Mouse (Mus musculus): ENCODE results near the gene B3galt2. TPM values are rescaled to one million over a fixed set of nuclear protein-coding genes. Genes with fewer than 3 reads are reported as not detected.
A peak's percentile ranks its signal among the peaks of the same experiment; 100 is the strongest.
"Not testable (repeated sequence)": the region's sequence is repeated elsewhere in the genome, so short reads cannot be mapped to it uniquely, and the experiment has no call there.

B3galt2 gene
- polyA plus RNA-seq, 1 experiment from 2014 or later, result 0.89 TPM

GRCm38 (mm10) chr1:143645386-143645785, 4.9 kb downstream of the B3galt2 start:
- H3K4me3 ChIP-seq (replicated peaks), result no peak overlapping the region
- peaks cover 8% of the 10 kb centered on the region; the same call in 1 of the 2 replicates for H3K4me1 ChIP-seq
- H3K27ac ChIP-seq (replicated peaks), result no peak overlapping the region
- no peaks in the 10 kb centered on the region for H3K27me3 ChIP-seq
- 55% methylated on average over 4 of the region's 4 CpGs for WGBS
- no peaks in the 10 kb centered on the region for H3K9me3 ChIP-seq (replicated peaks)
- ATAC-seq (ENCODE audit: insufficient number of reproducible peaks, low FRiP score, low TSS enrichment, low read depth), result no peak
- H3K9ac ChIP-seq, result no peak overlapping the region
- H3K36me3 ChIP-seq, result peaks cover 5% of the 10 kb centered on the region; the same call in 1 of the 2 replicates
- no peak overlapping the region for H3K4me2 ChIP-seq (replicated peaks)

- Histone ChIP-seq H3K4me2 (replicated peaks) (no peak overlapping the region), H3K9ac (no peak overlapping the region), H3K36me3 (peaks cover 5% of the 10 kb centered on the region; the same call in 1 of the 2 replicates), H3K9me3 (replicated peaks) (no peaks in the 10 kb centered on the region), H3K4me3 (replicated peaks) (no peak overlapping the region), H3K27me3 (no peaks in the 10 kb centered on the region), H3K27ac (replicated peaks) (no peak overlapping the region), H3K4me1 (no peaks in the 10 kb centered on the region; the same call in 1 of the 2 replicates)
- no peak for ATAC-seq (ENCODE audit: insufficient number of reproducible peaks, low FRiP score, low TSS enrichment, low read depth)
- 78% methylated on average over 4 of the region's 4 CpGs for WGBS
Measured at GRCm38 (mm10) chr1:143646219-143646618, 5.8 kb downstream of the B3galt2 start.

DNA sequence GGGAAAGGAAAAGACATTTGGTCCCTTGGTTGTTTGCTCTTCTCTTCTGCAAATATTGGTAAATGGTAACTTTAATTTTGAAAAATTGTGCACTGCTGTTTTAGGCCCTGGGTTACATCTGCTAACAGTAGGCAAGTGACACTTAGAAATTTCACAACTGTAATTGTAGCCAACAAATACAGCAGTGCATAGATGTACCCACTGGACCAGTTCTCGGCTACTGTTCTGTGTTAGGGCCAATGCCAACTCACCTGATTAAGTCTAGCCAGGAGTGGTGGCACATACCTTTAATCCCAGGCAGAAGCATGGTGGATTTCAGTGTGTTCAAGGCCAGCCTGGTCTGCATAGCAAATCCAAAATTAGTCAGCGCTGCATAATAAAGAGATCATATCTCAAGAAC, 9.9 kb downstream of the B3galt2 start:
- peaks cover 5% of the 10 kb centered on the region; the same call in 1 of the 2 replicates for H3K36me3 ChIP-seq
- WGBS, result 93% methylated on average over 2 of the region's 2 CpGs
- H3K4me3 ChIP-seq (replicated peaks), result no peak overlapping the region
- no peaks in the 10 kb centered on the region for H3K4me1 ChIP-seq
- ATAC-seq (ENCODE audit: insufficient number of reproducible peaks, low FRiP score, low TSS enrichment, low read depth), result no peak
- no peaks in the 10 kb centered on the region for H3K27me3 ChIP-seq
- no peak overlapping the region for H3K27ac ChIP-seq (replicated peaks)
- H3K9ac ChIP-seq, result no peak overlapping the region
- no peaks in the 10 kb centered on the region for H3K9me3 ChIP-seq (replicated peaks)
- H3K4me2 ChIP-seq (replicated peaks), result no peak overlapping the region

DNA sequence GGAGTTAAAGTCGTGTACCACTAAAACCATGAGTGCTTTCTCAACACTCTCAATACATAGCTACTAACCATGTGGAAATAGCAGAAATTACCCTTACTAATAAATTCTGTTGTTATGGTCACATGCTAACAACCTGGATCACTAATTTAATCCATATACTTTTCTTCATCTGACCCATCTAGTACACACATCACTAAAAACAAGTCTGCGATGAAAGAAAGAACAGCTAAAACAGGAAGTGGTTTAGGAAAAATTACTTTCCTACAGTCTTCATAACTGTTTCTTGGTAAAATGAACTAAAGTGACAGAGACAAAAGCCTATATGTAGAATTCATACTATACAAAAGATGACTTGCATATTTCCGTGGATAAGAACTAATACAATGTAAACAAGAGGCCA, 13.2 kb downstream of the B3galt2 start:
- WGBS, result 89% methylated on average over 3 of the region's 3 CpGs
- H3K27me3 ChIP-seq, result no peaks in the 10 kb centered on the region

DNA sequence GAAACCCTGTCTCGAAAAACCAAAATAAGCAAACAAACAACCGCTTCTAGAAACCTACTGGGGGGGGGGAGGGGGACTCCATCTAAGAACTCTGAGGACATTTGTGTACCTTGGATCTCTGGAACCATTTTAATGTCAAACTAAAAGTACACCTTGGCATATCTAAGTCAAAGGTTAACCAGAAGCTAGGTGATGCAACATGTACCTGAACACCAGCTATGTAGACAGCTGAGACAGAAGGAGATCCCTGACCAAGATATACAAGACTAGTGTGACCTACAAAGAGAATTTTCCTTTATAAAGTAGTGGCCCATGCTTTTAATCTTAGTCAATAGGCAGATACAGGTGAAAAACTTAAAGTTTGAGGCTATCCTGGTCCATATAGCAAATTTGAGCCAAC, 22.7 kb downstream of the B3galt2 start:
- no peaks in the 10 kb centered on the region for H3K9me3 ChIP-seq (replicated peaks)
- no peaks in the 10 kb centered on the region for H3K4me1 ChIP-seq
- WGBS, result 89% methylated on average over 2 of the region's 2 CpGs
- ATAC-seq (ENCODE audit: insufficient number of reproducible peaks, low FRiP score, low TSS enrichment, low read depth), result no peak
- H3K27me3 ChIP-seq, result no peaks in the 10 kb centered on the region
- H3K9ac ChIP-seq, result no peak overlapping the region
- no peak overlapping the region for H3K4me2 ChIP-seq (replicated peaks)
- H3K4me3 ChIP-seq (replicated peaks), result no peak overlapping the region
- H3K27ac ChIP-seq (replicated peaks), result no peak overlapping the region
- H3K36me3 ChIP-seq, result peaks cover 9% of the 10 kb centered on the region; the same call in 1 of the 2 replicates

More for the DNA sequence above, 13.2 kb downstream of the B3galt2 start:
- no peak overlapping the region for H3K9ac ChIP-seq
- no peak overlapping the region for H3K4me3 ChIP-seq (replicated peaks)
- no peak for ATAC-seq (ENCODE audit: insufficient number of reproducible peaks, low FRiP score, low TSS enrichment, low read depth)
- H3K9me3 ChIP-seq (replicated peaks), result no peaks in the 10 kb centered on the region
- no peak overlapping the region for H3K27ac ChIP-seq (replicated peaks)
- H3K4me1 ChIP-seq, result no peaks in the 10 kb centered on the region
- H3K4me2 ChIP-seq (replicated peaks), result no peak overlapping the region
- H3K36me3 ChIP-seq, result no peaks in the 10 kb centered on the region

- WGBS, result 88% methylated on average over 4 of the region's 4 CpGs
- H3K9me3 ChIP-seq (replicated peaks); ATAC-seq (ENCODE audit: insufficient number of reproducible peaks, low FRiP score, low TSS enrichment, low read depth); H3K4me1 ChIP-seq; H3K27me3 ChIP-seq; H3K4me3 ChIP-seq (replicated peaks); H3K9ac ChIP-seq; H3K4me2 ChIP-seq (replicated peaks); H3K27ac ChIP-seq (replicated peaks): not testable (repeated sequence)
- H3K36me3 ChIP-seq, result peaks cover 11% of the 10 kb centered on the region; the same call in 1 of the 2 replicates
Measured at GRCm38 (mm10) chr1:143664786-143665185, 24.3 kb downstream of the B3galt2 start.

DNA sequence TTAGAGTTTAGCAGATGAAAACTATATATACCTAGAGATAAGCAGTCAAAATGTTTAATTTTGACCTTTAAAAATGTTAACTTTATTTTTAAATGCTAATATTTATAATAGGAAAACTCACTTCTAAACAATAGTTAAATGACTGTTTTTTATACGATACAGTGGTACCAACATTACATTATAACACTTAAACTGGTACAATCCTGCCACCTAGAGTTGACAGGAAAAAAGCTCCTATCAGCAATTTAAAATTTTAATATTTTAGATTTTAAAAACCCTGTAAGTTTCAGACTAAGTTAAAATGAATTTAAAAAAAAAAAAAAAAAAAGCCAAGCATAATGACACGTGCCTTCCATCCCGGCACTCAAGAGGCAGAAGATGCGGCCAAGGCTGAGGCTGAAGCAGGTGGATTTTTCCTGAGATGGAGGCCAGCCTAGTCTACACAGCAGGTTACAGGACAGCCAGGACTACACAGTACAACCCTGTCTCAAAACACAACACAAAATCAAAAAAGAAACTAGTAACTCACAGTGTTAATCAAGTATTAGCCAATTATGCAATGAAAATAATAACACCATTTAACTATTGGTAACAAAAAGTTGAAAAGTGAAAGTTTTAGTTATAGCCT, 35.4 kb downstream of the B3galt2 start:
- Histone ChIP-seq H3K9me3 (replicated peaks) (no peaks in the 10 kb centered on the region), H3K4me1 (no peaks in the 10 kb centered on the region), H3K27me3 (no peaks in the 10 kb centered on the region), H3K27ac (replicated peaks) (no peak overlapping the region), H3K4me2 (replicated peaks) (no peak overlapping the region), H3K4me3 (replicated peaks) (no peak overlapping the region), H3K9ac (no peak overlapping the region), H3K36me3 (peaks cover 10% of the 10 kb centered on the region; the same call in 1 of the 2 replicates)
- no peak for ATAC-seq (ENCODE audit: insufficient number of reproducible peaks, low FRiP score, low TSS enrichment, low read depth)
- WGBS, result 83% methylated on average over 4 of the region's 4 CpGs

DNA sequence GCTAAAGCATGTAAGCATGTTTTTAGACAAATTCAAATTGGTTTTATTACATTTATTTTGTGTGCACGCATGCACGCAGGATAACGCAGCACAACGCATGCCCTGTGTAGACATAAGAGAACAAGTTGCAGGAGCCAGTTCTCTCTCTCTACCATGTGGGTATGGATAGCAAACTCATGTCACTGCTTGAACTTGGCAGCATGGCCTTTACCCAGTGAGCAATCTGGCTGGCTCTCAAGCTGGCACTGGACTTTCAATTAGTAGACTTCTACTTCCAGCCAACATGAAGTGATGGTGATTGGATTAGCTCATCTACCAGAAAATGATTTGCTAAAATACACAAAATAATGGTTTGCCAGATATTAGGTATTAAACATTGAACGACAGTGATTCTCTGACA, 40.6 kb downstream of the B3galt2 start:
- Histone ChIP-seq H3K27me3 (no peaks in the 10 kb centered on the region), H3K4me2 (replicated peaks) (no peak overlapping the region), H3K9me3 (replicated peaks) (no peaks in the 10 kb centered on the region), H3K9ac (no peak overlapping the region), H3K36me3 (peaks cover 21% of the 10 kb centered on the region), H3K27ac (replicated peaks) (no peak overlapping the region), H3K4me3 (replicated peaks) (no peak overlapping the region), H3K4me1 (no peaks in the 10 kb centered on the region)
- ATAC-seq (ENCODE audit: insufficient number of reproducible peaks, low FRiP score, low TSS enrichment, low read depth), result no peak
- 94% methylated on average over 5 of the region's 5 CpGs for WGBS

DNA sequence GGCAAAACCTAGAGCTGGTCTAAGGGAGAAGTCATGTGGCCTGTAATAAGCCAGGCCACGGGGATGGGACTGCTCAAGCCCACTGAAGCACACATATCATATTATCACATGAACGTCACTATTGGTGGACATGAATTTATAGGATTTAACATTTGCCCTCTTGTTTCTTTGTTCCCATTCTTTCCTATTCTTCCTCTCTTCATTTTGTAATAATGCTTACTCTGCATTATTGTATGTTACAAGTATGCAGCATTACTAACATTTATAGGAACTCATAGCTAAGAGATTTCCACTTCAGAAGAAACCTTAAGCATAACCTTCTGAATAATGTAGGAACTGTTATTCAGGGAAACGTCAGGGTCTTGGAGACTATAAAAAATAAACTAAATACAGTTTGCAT, 44.4 kb downstream of the B3galt2 start:
- H3K4me2 ChIP-seq (replicated peaks), result no peak overlapping the region
- H3K27ac ChIP-seq (replicated peaks), result no peak overlapping the region
- ATAC-seq (ENCODE audit: insufficient number of reproducible peaks, low FRiP score, low TSS enrichment, low read depth), result no peak
- no peaks in the 10 kb centered on the region for H3K27me3 ChIP-seq
- H3K9me3 ChIP-seq (replicated peaks), result no peaks in the 10 kb centered on the region
- 85% methylated on average over 3 of the region's 3 CpGs for WGBS
- H3K36me3 ChIP-seq, result peaks cover 34% of the 10 kb centered on the region
- H3K4me1 ChIP-seq, result no peaks in the 10 kb centered on the region
- no peak overlapping the region for H3K4me3 ChIP-seq (replicated peaks)
- H3K9ac ChIP-seq, result no peak overlapping the region

GRCm38 (mm10) chr1:143701736-143702135, 61.3 kb downstream of the B3galt2 start:
- peak overlapping the region; percentile 91 for H3K27ac ChIP-seq (replicated peaks)
- no peak for ATAC-seq (ENCODE audit: insufficient number of reproducible peaks, low FRiP score, low TSS enrichment, low read depth)
- peak overlapping the region; percentile 66 for H3K9ac ChIP-seq
- no peaks in the 10 kb centered on the region for H3K4me1 ChIP-seq
- peak overlapping the region; percentile 71 for H3K4me2 ChIP-seq (replicated peaks)
- H3K36me3 ChIP-seq, result peaks cover 4% of the 10 kb centered on the region
- H3K27me3 ChIP-seq, result no peaks in the 10 kb centered on the region
- WGBS, result 0% methylated on average over 13 of the region's 13 CpGs
- no peaks in the 10 kb centered on the region for H3K9me3 ChIP-seq (replicated peaks)
- peak overlapping the region; percentile 70 for H3K4me3 ChIP-seq (replicated peaks)

- Histone ChIP-seq H3K27ac (replicated peaks) (peak overlapping the region; percentile 91), H3K4me1 (no peaks in the 10 kb centered on the region), H3K4me3 (replicated peaks) (peak overlapping the region; percentile 70), H3K36me3 (peaks cover 4% of the 10 kb centered on the region), H3K9ac (peak overlapping the region; percentile 66), H3K4me2 (replicated peaks) (peak overlapping the region; percentile 71), H3K27me3 (no peaks in the 10 kb centered on the region), H3K9me3 (replicated peaks) (no peaks in the 10 kb centered on the region)
- peak; percentile 64 for ATAC-seq (ENCODE audit: insufficient number of reproducible peaks, low FRiP score, low TSS enrichment, low read depth)
- under 1% methylated on average over 43 of the region's 48 CpGs for WGBS
Measured at GRCm38 (mm10) chr1:143702141-143702740, 61.8 kb downstream of the B3galt2 start.

Data from embryonic facial prominence, embryonic 15.5 days (tissue).